ENCODE assay signal across 11 mouse cellular contexts in genomic region chr9:118700889-118701288, GRCm38 (mm10).
A peak's percentile ranks its signal among the peaks of the same experiment; 100 is the strongest.
DNase-seq lines count a peak whose midpoint lies in the region; ATAC-seq and TF ChIP-seq lines count a peak whose summit lies in the region.
"Had no signal": no experiment of that assay in that cellular context is flagged by ENCODE, and none has a peak within 500 bp of the region (broad histone marks: within the 10 kb centered on the region; RNA-seq: fewer than 3 reads in every experiment).

No protein-coding gene starts in this region.

- no peak overlapping the region for H3K9ac ChIP-seq in hindbrain, embryonic 12.5 days
- H3K9ac ChIP-seq in hindbrain, embryonic 14.5 days: no peak overlapping the region
- H3K9ac ChIP-seq in midbrain, embryonic 16.5 days (ENCODE audit: low read depth, low read length): no peak overlapping the region
- 0 out of 2 replicates have a peak overlapping the region, but pooled peaks have one; percentile 13 for H3K9ac ChIP-seq in intestine, embryonic 16.5 days (ENCODE audit: low read depth, low read length)

- intact Hi-C loops in left cerebral cortex, adult 2 months (cut with DNase I): no loop called here

- TF ChIP-seq CTCF in left cerebral cortex, adult 2 months (IDR thresholded peaks at IDR 0.05): no peak

- no peaks in the 10 kb centered on the region for H3K9me3 ChIP-seq in hindbrain, embryonic 12.5 days (replicated peaks)
- H3K9me3 ChIP-seq in hindbrain, embryonic 14.5 days (ENCODE audit: control insufficient read depth, low read length): no peaks in the 10 kb centered on the region
- H3K9me3 ChIP-seq in midbrain, embryonic 10.5 days (replicated peaks): no peaks in the 10 kb centered on the region
- H3K9me3 ChIP-seq in midbrain, embryonic 16.5 days (replicated peaks; ENCODE audit: control insufficient read depth, low read length, poor library complexity, severe bottlenecking): no peaks in the 10 kb centered on the region
- H3K9me3 ChIP-seq in intestine, embryonic 16.5 days (ENCODE audit: control insufficient read depth, low read length): no peaks in the 10 kb centered on the region

- no peak overlapping the region for H3K4me2 ChIP-seq in hindbrain, embryonic 12.5 days (replicated peaks)
- H3K4me2 ChIP-seq in hindbrain, embryonic 14.5 days (replicated peaks): no peak overlapping the region
- H3K4me2 ChIP-seq in midbrain, embryonic 16.5 days (ENCODE audit: low read length): no peak overlapping the region
- no peak overlapping the region for H3K4me2 ChIP-seq in intestine, embryonic 16.5 days (ENCODE audit: low read depth, low read length)

- no peak for DNase-seq in hindbrain, embryonic 14.5 days (ENCODE audit: low spot score)
- no peak for DNase-seq in midbrain, embryonic 10.5 days (ENCODE audit: low spot score)
- DNase-seq in layer of hippocampus, postnatal 14 days (ENCODE audit: low spot score in 2 of 2): no peak
- no peak for DNase-seq in left cerebral cortex, adult 2 months (ENCODE audit: extremely low spot score in 1 of 2, low spot score in 2 of 2)
- DNase-seq: cerebellum, adult 9-11 months; layer of hippocampus, postnatal 36 days had no signal

- H3K4me3 ChIP-seq in hindbrain, embryonic 12.5 days: no peak overlapping the region
- H3K4me3 ChIP-seq in hindbrain, embryonic 14.5 days (replicated peaks; ENCODE audit: low read length): no peak overlapping the region
- H3K4me3 ChIP-seq in midbrain, embryonic 10.5 days: no peak overlapping the region
- no peak overlapping the region for H3K4me3 ChIP-seq in midbrain, embryonic 16.5 days (ENCODE audit: low read depth, low read length)
- H3K4me3 ChIP-seq in intestine, embryonic 16.5 days (ENCODE audit: low read length): no peak overlapping the region
- H3K4me3 ChIP-seq in left cerebral cortex, adult 2 months: no peak overlapping the region

- H3K27ac ChIP-seq in hindbrain, embryonic 12.5 days: 0 out of 2 replicates have a peak overlapping the region, but pooled peaks have one; percentile 12
- no peak overlapping the region for H3K27ac ChIP-seq in hindbrain, embryonic 14.5 days
- H3K27ac ChIP-seq in midbrain, embryonic 10.5 days (replicated peaks): 0 out of 2 replicates have a peak overlapping the region, but pooled peaks have one; percentile 38
- H3K27ac ChIP-seq in midbrain, embryonic 16.5 days (ENCODE audit: low read length): no peak overlapping the region
- H3K27ac ChIP-seq in intestine, embryonic 16.5 days (ENCODE audit: low read length): peak overlapping the region; percentile 65
- H3K27ac ChIP-seq in left cerebral cortex, adult 2 months: no peak overlapping the region
- H3K27ac ChIP-seq: macrophage had no signal

- H3K4me1 ChIP-seq in hindbrain, embryonic 12.5 days: peaks cover 7% of the 10 kb centered on the region
- no peaks in the 10 kb centered on the region for H3K4me1 ChIP-seq in hindbrain, embryonic 14.5 days (replicated peaks; ENCODE audit: control insufficient read depth, insufficient read depth, low read length)
- peaks cover 10% of the 10 kb centered on the region for H3K4me1 ChIP-seq in midbrain, embryonic 10.5 days
- H3K4me1 ChIP-seq in midbrain, embryonic 16.5 days (ENCODE audit: control insufficient read depth, insufficient read depth, low read length): no peaks in the 10 kb centered on the region
- peaks cover 26% of the 10 kb centered on the region for H3K4me1 ChIP-seq in intestine, embryonic 16.5 days (ENCODE audit: control insufficient read depth, insufficient read depth, low read length)

- WGBS in hindbrain, embryonic 12.5 days: 57% methylated on average over 12 of the region's 12 CpGs
- 61% methylated on average over 12 of the region's 12 CpGs for WGBS in hindbrain, embryonic 14.5 days
- 72% methylated on average over 12 of the region's 12 CpGs for WGBS in midbrain, embryonic 10.5 days
- WGBS in midbrain, embryonic 16.5 days: 83% methylated on average over 11 of the region's 12 CpGs
- 33% methylated on average over 11 of the region's 12 CpGs for WGBS in intestine, embryonic 16.5 days

- H3K27me3 ChIP-seq in hindbrain, embryonic 12.5 days: no peaks in the 10 kb centered on the region
- no peaks in the 10 kb centered on the region for H3K27me3 ChIP-seq in hindbrain, embryonic 14.5 days (ENCODE audit: control insufficient read depth, insufficient read depth, low read length)
- H3K27me3 ChIP-seq in midbrain, embryonic 10.5 days (ENCODE audit: low read depth, poor library complexity, severe bottlenecking): no peaks in the 10 kb centered on the region
- no peaks in the 10 kb centered on the region for H3K27me3 ChIP-seq in midbrain, embryonic 16.5 days (ENCODE audit: control insufficient read depth, insufficient read depth, low read depth, low read length)
- no peaks in the 10 kb centered on the region for H3K27me3 ChIP-seq in intestine, embryonic 16.5 days (replicated peaks; ENCODE audit: control insufficient read depth, insufficient read depth, low read length)

- no peak for ATAC-seq in hindbrain, embryonic 12.5 days (ENCODE audit: low FRiP score)
- ATAC-seq in hindbrain, embryonic 14.5 days (ENCODE audit: low FRiP score): no peak
- no peak for ATAC-seq in midbrain, embryonic 16.5 days
- peak; percentile 20; the same call in 1 of the 2 replicates for ATAC-seq in intestine, embryonic 16.5 days
- ATAC-seq: inflammation-experienced regulatory T-cells, adult 6 months had no signal

- no peaks in the 10 kb centered on the region for H3K36me3 ChIP-seq in hindbrain, embryonic 12.5 days
- H3K36me3 ChIP-seq in hindbrain, embryonic 14.5 days (replicated peaks; ENCODE audit: control insufficient read depth, insufficient read depth): no peaks in the 10 kb centered on the region
- no peaks in the 10 kb centered on the region for H3K36me3 ChIP-seq in midbrain, embryonic 10.5 days
- no peaks in the 10 kb centered on the region for H3K36me3 ChIP-seq in midbrain, embryonic 16.5 days (ENCODE audit: control insufficient read depth, insufficient read depth, low read length)
- no peaks in the 10 kb centered on the region for H3K36me3 ChIP-seq in intestine, embryonic 16.5 days (ENCODE audit: control insufficient read depth, insufficient read depth, low read length)

Comparison
In these comparisons a context has a peak if more than half of its experiments do, and no peak if none do; other contexts are left out.
1. H3K27ac ChIP-seq: peak in hindbrain, embryonic 12.5 days (single experiment), midbrain, embryonic 10.5 days (single experiment) and intestine, embryonic 16.5 days (single experiment); none in hindbrain, embryonic 14.5 days (single experiment), midbrain, embryonic 16.5 days (single experiment) and left cerebral cortex, adult 2 months (single experiment).